Mouse (Mus musculus): ENCODE results near the gene Ercc6l2. TPM values are rescaled to one million over a fixed set of nuclear protein-coding genes. Genes with fewer than 3 reads are reported as not detected.

Ercc6l2 gene
- polyA plus RNA-seq, 1 experiment from 2014 or later: 30.6 TPM

DNA sequence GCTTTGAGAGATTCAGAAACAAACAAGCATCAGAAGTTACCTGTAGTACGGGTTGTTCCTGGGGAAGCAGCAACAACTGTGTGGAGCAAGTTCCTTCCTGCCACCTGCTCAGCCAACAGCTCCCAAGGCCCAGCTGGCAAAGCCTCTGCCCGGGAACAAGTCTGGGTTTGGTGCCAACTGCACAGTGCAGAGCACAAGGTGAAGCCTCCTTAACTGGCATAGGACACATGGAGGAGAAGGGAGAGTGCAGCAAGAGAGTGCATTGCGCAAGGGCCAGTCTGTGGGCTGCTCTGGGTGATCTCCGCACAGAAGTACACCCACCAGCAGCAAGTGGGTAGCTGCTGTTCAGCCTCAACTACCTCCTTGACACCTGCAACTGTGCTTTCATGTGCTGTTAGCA, 91.5 kb downstream of the Ercc6l2 start:
- Histone ChIP-seq H3K9me3 (ENCODE audit: control insufficient read depth, low read length) (no peaks in the 10 kb centered on the region), H3K9ac (ENCODE audit: low read depth, low read length) (no peak overlapping the region), H3K27me3 (ENCODE audit: control insufficient read depth, insufficient read depth, low read length) (no peaks in the 10 kb centered on the region), H3K4me2 (replicated peaks; ENCODE audit: low read depth, low read length) (no peak overlapping the region), H3K4me3 (ENCODE audit: low read length) (no peak overlapping the region), H3K27ac (ENCODE audit: low read depth, low read length) (no peak overlapping the region), H3K36me3 (ENCODE audit: control insufficient read depth, insufficient read depth, low read length) (no peaks in the 10 kb centered on the region), H3K4me1 (ENCODE audit: control insufficient read depth, insufficient read depth, low read length) (peaks cover 6% of the 10 kb centered on the region)
- 90% methylated on average over 4 of the region's 4 CpGs for WGBS
- ATAC-seq (ENCODE audit: low FRiP score, low TSS enrichment): no peak

GRCm38 (mm10) chr13:63907437-63907836, 92.4 kb downstream of the Ercc6l2 start:
- H3K27me3 ChIP-seq (ENCODE audit: control insufficient read depth, insufficient read depth, low read length): no peaks in the 10 kb centered on the region
- WGBS: 56% methylated on average over 4 of the region's 4 CpGs
- H3K9ac ChIP-seq (ENCODE audit: low read depth, low read length): no peak overlapping the region
- H3K4me3 ChIP-seq (ENCODE audit: low read length): no peak overlapping the region
- ATAC-seq (ENCODE audit: low FRiP score, low TSS enrichment): no peak
- no peak overlapping the region for H3K27ac ChIP-seq (ENCODE audit: low read depth, low read length)
- no peaks in the 10 kb centered on the region for H3K36me3 ChIP-seq (ENCODE audit: control insufficient read depth, insufficient read depth, low read length)
- H3K9me3 ChIP-seq (ENCODE audit: control insufficient read depth, low read length): no peaks in the 10 kb centered on the region
- no peak overlapping the region for H3K4me2 ChIP-seq (replicated peaks; ENCODE audit: low read depth, low read length)
- H3K4me1 ChIP-seq (ENCODE audit: control insufficient read depth, insufficient read depth, low read length): no peaks in the 10 kb centered on the region

DNA sequence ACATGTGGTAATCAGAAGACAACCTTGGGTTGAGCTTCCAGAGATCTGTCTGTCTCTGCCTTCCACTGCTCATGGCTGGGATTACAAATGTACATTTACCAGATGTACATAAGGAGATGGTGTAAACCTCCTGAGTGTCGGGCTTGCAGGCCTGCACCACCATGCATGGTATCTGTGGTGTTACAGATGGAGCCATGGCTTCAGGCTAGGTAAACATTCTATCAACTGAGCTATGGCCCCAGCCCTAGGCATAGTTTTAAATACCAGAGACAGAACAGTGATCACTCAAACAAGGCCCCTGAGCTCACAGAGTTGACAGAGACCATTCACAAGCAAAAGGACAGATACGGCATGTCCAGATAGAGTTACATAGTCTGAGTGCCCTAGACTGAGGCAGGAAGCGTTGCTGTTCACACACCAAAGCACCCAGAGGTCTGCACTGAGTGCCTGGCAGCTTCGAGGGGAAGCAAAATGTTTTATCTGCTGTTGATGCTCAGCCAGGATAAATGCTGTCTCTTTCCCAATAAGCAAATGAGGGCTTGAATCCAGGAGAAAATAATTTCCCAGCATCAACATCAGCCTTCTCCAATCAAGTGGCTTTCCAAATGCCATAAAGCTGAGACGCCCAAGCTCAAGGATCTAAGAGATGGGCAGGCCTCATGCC, 95.2 kb downstream of the Ercc6l2 start:
- H3K27ac ChIP-seq (ENCODE audit: low read depth, low read length): no peak overlapping the region
- ATAC-seq (ENCODE audit: low FRiP score, low TSS enrichment): no peak
- 64% methylated on average over 5 of the region's 5 CpGs for WGBS

GRCm38 (mm10) chr13:63911617-63912016, 96.6 kb downstream of the Ercc6l2 start:
- Histone ChIP-seq H3K27me3 (ENCODE audit: control insufficient read depth, insufficient read depth, low read length) (no peaks in the 10 kb centered on the region), H3K4me2 (replicated peaks; ENCODE audit: low read depth, low read length) (no peak overlapping the region), H3K36me3 (ENCODE audit: control insufficient read depth, insufficient read depth, low read length) (no peaks in the 10 kb centered on the region), H3K4me3 (ENCODE audit: low read length) (no peak overlapping the region), H3K27ac (ENCODE audit: low read depth, low read length) (no peak overlapping the region), H3K9me3 (ENCODE audit: control insufficient read depth, low read length) (no peaks in the 10 kb centered on the region), H3K9ac (ENCODE audit: low read depth, low read length) (no peak overlapping the region), H3K4me1 (ENCODE audit: control insufficient read depth, insufficient read depth, low read length) (peaks cover 8% of the 10 kb centered on the region; the same call in 1 of the 2 replicates)
- no peak for ATAC-seq (ENCODE audit: low FRiP score, low TSS enrichment)
- 62% methylated on average over 3 of the region's 3 CpGs for WGBS

More for the DNA sequence above, 95.2 kb downstream of the Ercc6l2 start:
- H3K4me2 ChIP-seq (replicated peaks; ENCODE audit: low read depth, low read length): no peak overlapping the region
- H3K4me1 ChIP-seq (ENCODE audit: control insufficient read depth, insufficient read depth, low read length): peaks cover under 1% of the 10 kb centered on the region; the same call in 1 of the 2 replicates
- no peaks in the 10 kb centered on the region for H3K36me3 ChIP-seq (ENCODE audit: control insufficient read depth, insufficient read depth, low read length)
- H3K27me3 ChIP-seq (ENCODE audit: control insufficient read depth, insufficient read depth, low read length): no peaks in the 10 kb centered on the region
- no peaks in the 10 kb centered on the region for H3K9me3 ChIP-seq (ENCODE audit: control insufficient read depth, low read length)
- H3K4me3 ChIP-seq (ENCODE audit: low read length): no peak overlapping the region
- H3K9ac ChIP-seq (ENCODE audit: low read depth, low read length): no peak overlapping the region

DNA sequence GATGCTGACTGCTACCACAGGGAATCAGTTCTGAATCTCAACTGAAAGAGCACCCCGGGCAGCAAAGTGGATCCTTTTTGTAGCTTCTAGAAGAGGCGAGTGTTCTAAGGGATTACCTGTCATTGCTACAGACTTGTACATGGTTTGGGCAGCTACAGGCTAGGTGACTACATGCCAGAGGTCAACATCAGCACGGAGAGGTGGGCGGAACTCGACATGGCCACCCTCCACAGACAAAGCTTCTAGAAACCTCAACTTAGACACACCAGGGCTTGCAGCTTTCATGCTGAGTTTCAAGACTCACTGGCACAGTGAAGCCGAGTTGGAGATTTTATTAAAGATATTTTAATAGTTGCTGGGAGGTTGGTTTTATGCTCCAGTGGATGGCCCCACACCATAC, 98.1 kb downstream of the Ercc6l2 start:
- ATAC-seq (ENCODE audit: low FRiP score, low TSS enrichment): no peak
- Histone ChIP-seq H3K36me3 (ENCODE audit: control insufficient read depth, insufficient read depth, low read length) (no peaks in the 10 kb centered on the region), H3K4me1 (ENCODE audit: control insufficient read depth, insufficient read depth, low read length) (peaks cover 23% of the 10 kb centered on the region), H3K9me3 (ENCODE audit: control insufficient read depth, low read length) (no peaks in the 10 kb centered on the region), H3K27me3 (ENCODE audit: control insufficient read depth, insufficient read depth, low read length) (no peaks in the 10 kb centered on the region), H3K4me2 (replicated peaks; ENCODE audit: low read depth, low read length) (no peak overlapping the region), H3K27ac (ENCODE audit: low read depth, low read length) (no peak overlapping the region), H3K4me3 (ENCODE audit: low read length) (no peak overlapping the region), H3K9ac (ENCODE audit: low read depth, low read length) (no peak overlapping the region)
- WGBS: 90% methylated on average over 6 of the region's 6 CpGs

GRCm38 (mm10) chr13:63915176-63915575, 100.1 kb downstream of the Ercc6l2 start:
- no peak for ATAC-seq (ENCODE audit: low FRiP score, low TSS enrichment)
- no peaks in the 10 kb centered on the region for H3K36me3 ChIP-seq (ENCODE audit: control insufficient read depth, insufficient read depth, low read length)
- WGBS: 35% methylated on average over 3 of the region's 3 CpGs
- H3K4me2 ChIP-seq (replicated peaks; ENCODE audit: low read depth, low read length): no peak overlapping the region
- H3K4me1 ChIP-seq (ENCODE audit: control insufficient read depth, insufficient read depth, low read length): peaks cover 40% of the 10 kb centered on the region
- H3K27ac ChIP-seq (ENCODE audit: low read depth, low read length): no peak overlapping the region
- no peak overlapping the region for H3K4me3 ChIP-seq (ENCODE audit: low read length)
- no peaks in the 10 kb centered on the region for H3K9me3 ChIP-seq (ENCODE audit: control insufficient read depth, low read length)
- H3K27me3 ChIP-seq (ENCODE audit: control insufficient read depth, insufficient read depth, low read length): no peaks in the 10 kb centered on the region
- H3K9ac ChIP-seq (ENCODE audit: low read depth, low read length): no peak overlapping the region

DNA sequence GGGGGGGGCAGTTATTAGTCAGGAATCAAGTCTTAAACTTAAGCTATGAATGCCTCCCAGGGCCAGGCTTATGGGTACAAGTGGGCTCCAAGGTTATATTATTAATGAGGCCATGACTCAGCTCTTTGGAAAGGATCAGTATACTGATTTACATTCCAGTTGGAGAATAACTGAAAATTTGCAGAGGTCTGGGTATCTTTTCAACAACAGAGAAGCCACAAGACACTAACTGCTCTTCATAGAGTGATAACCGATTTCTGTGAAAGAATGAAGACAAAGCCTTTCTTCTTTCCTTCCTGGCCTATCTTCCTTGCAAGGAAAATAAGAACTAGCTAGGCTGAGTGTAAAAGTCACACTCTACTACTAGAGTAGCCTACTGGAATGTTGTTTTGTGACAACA, 100.6 kb downstream of the Ercc6l2 start:
- 82% methylated on average over 1 of the region's 1 CpGs for WGBS
- no peaks in the 10 kb centered on the region for H3K36me3 ChIP-seq (ENCODE audit: control insufficient read depth, insufficient read depth, low read length)
- H3K27ac ChIP-seq (ENCODE audit: low read depth, low read length): no peak overlapping the region; the same call in 1 of the 2 replicates
- no peaks in the 10 kb centered on the region for H3K9me3 ChIP-seq (ENCODE audit: control insufficient read depth, low read length)
- ATAC-seq (ENCODE audit: low FRiP score, low TSS enrichment): no peak
- peaks cover 40% of the 10 kb centered on the region for H3K4me1 ChIP-seq (ENCODE audit: control insufficient read depth, insufficient read depth, low read length)
- no peaks in the 10 kb centered on the region for H3K27me3 ChIP-seq (ENCODE audit: control insufficient read depth, insufficient read depth, low read length)
- no peak overlapping the region for H3K9ac ChIP-seq (ENCODE audit: low read depth, low read length)
- no peak overlapping the region for H3K4me3 ChIP-seq (ENCODE audit: low read length)
- H3K4me2 ChIP-seq (replicated peaks; ENCODE audit: low read depth, low read length): no peak overlapping the region

DNA sequence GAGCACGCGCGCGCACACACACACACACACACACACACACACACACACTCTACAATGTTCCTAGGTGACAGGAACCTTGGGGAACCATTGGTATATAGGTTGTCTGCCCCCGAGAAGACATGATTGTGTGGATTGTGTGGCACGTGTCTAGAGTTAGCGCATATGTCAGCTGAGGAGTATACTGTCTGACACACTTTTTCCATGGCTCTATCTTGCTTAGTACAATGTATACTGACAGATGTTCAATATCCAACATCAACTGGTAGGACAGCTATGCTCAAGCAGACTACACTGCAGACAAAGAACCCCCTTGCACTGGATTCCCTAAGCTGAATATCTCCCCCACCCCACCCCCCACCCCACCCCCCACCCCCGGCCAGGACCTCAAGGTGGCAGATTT, 101.5 kb downstream of the Ercc6l2 start:
- Histone ChIP-seq H3K4me3 (ENCODE audit: low read length) (no peak overlapping the region), H3K9me3 (ENCODE audit: control insufficient read depth, low read length) (peaks cover 3% of the 10 kb centered on the region; the same call in 1 of the 2 replicates), H3K27ac (ENCODE audit: low read depth, low read length) (peak overlapping the region; percentile 94; the same call in 1 of the 2 replicates), H3K27me3 (ENCODE audit: control insufficient read depth, insufficient read depth, low read length) (no peaks in the 10 kb centered on the region), H3K36me3 (ENCODE audit: control insufficient read depth, insufficient read depth, low read length) (no peaks in the 10 kb centered on the region), H3K4me2 (replicated peaks; ENCODE audit: low read depth, low read length) (no peak overlapping the region), H3K9ac (ENCODE audit: low read depth, low read length) (no peak overlapping the region), H3K4me1 (ENCODE audit: control insufficient read depth, insufficient read depth, low read length) (peaks cover 40% of the 10 kb centered on the region)
- no peak for ATAC-seq (ENCODE audit: low FRiP score, low TSS enrichment)
- 88% methylated on average over 8 of the region's 8 CpGs for WGBS

DNA sequence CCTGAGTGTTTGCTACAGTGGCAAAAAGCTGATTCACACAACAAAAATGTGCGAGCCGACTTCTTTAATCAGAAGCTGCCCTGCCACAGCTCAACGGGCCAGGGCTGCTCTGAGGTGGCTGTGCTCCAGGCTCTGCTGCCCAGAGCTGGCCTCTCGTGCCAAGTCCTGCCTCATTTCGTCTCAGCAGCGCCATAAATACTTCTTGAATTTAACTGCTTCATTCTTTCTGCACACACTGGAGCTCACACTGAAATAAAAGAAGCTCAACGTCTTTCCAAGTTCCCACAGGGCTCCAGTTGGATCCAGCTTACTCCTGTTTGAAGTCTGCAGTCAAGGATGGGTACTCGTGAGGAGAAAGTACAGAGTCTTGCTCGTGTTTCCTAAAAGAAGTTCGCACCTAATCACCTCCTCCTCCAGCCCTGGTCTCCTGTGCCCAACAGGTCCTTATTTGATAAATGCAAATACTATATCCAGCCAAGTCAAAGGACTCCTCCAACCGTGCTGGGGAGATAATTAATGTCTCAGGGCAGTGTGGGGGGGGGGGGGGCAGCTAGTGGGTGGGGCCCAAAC, 102.2 kb downstream of the Ercc6l2 start:
- H3K27me3 ChIP-seq (ENCODE audit: control insufficient read depth, insufficient read depth, low read length): no peaks in the 10 kb centered on the region
- H3K9me3 ChIP-seq (ENCODE audit: control insufficient read depth, low read length): peaks cover 9% of the 10 kb centered on the region; the same call in 1 of the 2 replicates
- WGBS: 7% methylated on average over 11 of the region's 11 CpGs
- H3K4me2 ChIP-seq (replicated peaks; ENCODE audit: low read depth, low read length): no peak overlapping the region
- H3K27ac ChIP-seq (ENCODE audit: low read depth, low read length): peak overlapping the region; percentile 94
- no peaks in the 10 kb centered on the region for H3K36me3 ChIP-seq (ENCODE audit: control insufficient read depth, insufficient read depth, low read length)
- ATAC-seq (ENCODE audit: low FRiP score, low TSS enrichment): peak; percentile 65
- no peak overlapping the region for H3K4me3 ChIP-seq (ENCODE audit: low read length)
- no peak overlapping the region for H3K9ac ChIP-seq (ENCODE audit: low read depth, low read length)
- H3K4me1 ChIP-seq (ENCODE audit: control insufficient read depth, insufficient read depth, low read length): peaks cover 40% of the 10 kb centered on the region
